Mouse (Mus musculus) neural tube, embryonic 13.5 days (tissue): Measurements from ENCODE around the gene Gm813. TPM values are rescaled to one million over a fixed set of nuclear protein-coding genes. Genes with fewer than 3 reads are reported as not detected.
"Not testable (repeated sequence)": the region's sequence is repeated elsewhere in the genome, so short reads cannot be mapped to it uniquely, and the experiment has no call there.

Source experiments
- ATAC-seq: fragments of 200-750 bp; cut with Nextera tagmentation; 2 replicates; pipeline ENCODE4 v1.8.0; 2017; ENCODE audit warnings: low read depth, mild to moderate bottlenecking, moderate TSS enrichment, moderate library complexity
- H3K27ac ChIP-seq: fragments of 300-500 bp; sonication (generic); replicated peaks from 2 replicates; pipeline ENCODE4 v1.5.1; 2015; ENCODE audit warnings: moderate library complexity, mild to moderate bottlenecking, inconsistent platforms
- H3K27me3 ChIP-seq: fragments of 300-500 bp; sonication (generic); 2 replicates; pipeline ENCODE4 v1.6.1; 2015; ENCODE audit warnings: mild to moderate bottlenecking, inconsistent platforms
- H3K36me3 ChIP-seq: fragments of 300-500 bp; sonication (generic); 2 replicates; pipeline ENCODE4 v1.6.1; 2015; ENCODE audit warnings: mild to moderate bottlenecking, inconsistent platforms
- H3K4me1 ChIP-seq: fragments of 300-500 bp; sonication (generic); replicated peaks from 2 replicates; pipeline ENCODE4 v1.6.1; 2015; ENCODE audit warnings: inconsistent platforms
- H3K4me2 ChIP-seq: fragments of 300-500 bp; sonication (generic); 2 replicates; pipeline ENCODE4 v1.6.1; 2015; ENCODE audit warnings: inconsistent platforms, mild to moderate bottlenecking, moderate library complexity
- H3K4me3 ChIP-seq: fragments of 300-500 bp; sonication (generic); 2 replicates; pipeline ENCODE4 v1.5.1; 2015; ENCODE audit warnings: mild to moderate bottlenecking, inconsistent platforms
- H3K9ac ChIP-seq: fragments of 300-500 bp; sonication (generic); 2 replicates; pipeline ENCODE4 v1.6.1; 2015; ENCODE audit warnings: moderate library complexity, mild to moderate bottlenecking, inconsistent platforms
- H3K9me3 ChIP-seq: fragments of 300-500 bp; sonication (generic); 2 replicates; pipeline ENCODE4 v1.6.1; 2016; ENCODE audit warnings: inconsistent platforms
- WGBS: fragments of 180-500 bp; shearing (Covaris S2); methylation state at CpG from one replicate; pipeline ENCODE4 v1.1.7; 2015; 5-methylcytosine and 5-hydroxymethylcytosine counted together
- polyA plus RNA-seq: library from polyadenylated mRNA; unstranded; fragments of >200 nt; fragmentation: Nextera tagmentation; extraction: Ambion mirVana; gene quantifications from 2 replicates; pipeline ENCODE4 v1.2.1, GENCODE M21; 2015

The Gm813 gene
- not detected in 2 replicates for polyA plus RNA-seq

DNA sequence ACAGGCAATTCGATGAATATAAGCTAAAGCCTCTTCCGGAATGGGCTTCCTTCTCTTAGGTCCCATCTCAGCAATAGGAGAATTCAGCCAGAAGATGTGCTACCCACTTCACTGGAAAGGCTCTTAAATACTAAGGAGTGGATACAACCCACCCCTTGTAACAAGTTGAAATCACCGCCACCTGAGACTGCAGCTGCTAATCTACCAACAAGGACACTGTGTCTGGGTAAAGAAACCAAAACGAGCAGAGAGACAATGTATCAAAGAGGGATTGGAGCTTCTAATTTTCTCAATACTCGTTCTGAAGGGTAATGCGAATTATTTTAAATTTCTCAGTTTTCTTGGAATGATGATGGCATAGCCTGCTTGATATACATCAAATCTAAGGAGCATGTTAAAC is at the start of gene Gm813:
Gm813 (minus strand) TSS at position 101 of the 400 bp plus-strand sequence.
- Histone ChIP-seq H3K9me3 (no peaks in the 10 kb centered on the region), H3K27ac (no peak within 1 kb of the TSS), H3K4me2 (no peak within 1 kb of the TSS), H3K27me3 (no peaks in the 10 kb centered on the region), H3K4me3 (no peak within 1 kb of the TSS), H3K36me3 (no peaks in the 10 kb centered on the region), H3K4me1 (no peaks in the 10 kb centered on the region), H3K9ac (no peak within 1 kb of the TSS)
- WGBS, result 91% methylated on average over 6 of the region's 6 CpGs
- ATAC-seq, result no peak

DNA sequence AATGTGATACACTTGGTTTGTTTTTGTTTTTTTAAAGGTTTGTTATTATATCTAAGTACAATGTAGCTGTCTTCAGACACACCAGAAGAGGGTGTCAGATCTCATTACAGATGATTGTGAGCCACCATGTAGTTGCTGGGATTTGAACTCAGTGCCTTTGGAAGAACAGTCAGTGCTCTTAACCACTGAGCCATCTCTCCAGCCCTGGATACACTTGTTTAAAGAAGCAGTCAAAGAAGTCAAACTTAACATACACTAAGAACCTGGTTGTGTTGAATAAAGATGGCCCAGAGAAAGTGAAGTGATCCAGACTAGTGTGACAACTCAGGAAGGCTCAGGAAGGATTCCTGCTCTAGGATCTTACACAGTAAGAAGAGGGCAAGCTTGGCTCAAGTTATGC is 48.4 kb upstream of the Gm813 start:
- H3K36me3 ChIP-seq, H3K9ac ChIP-seq, H3K27me3 ChIP-seq, H3K4me3 ChIP-seq, ATAC-seq, H3K9me3 ChIP-seq, H3K27ac ChIP-seq, H3K4me1 ChIP-seq, H3K4me2 ChIP-seq: not testable (repeated sequence)

DNA sequence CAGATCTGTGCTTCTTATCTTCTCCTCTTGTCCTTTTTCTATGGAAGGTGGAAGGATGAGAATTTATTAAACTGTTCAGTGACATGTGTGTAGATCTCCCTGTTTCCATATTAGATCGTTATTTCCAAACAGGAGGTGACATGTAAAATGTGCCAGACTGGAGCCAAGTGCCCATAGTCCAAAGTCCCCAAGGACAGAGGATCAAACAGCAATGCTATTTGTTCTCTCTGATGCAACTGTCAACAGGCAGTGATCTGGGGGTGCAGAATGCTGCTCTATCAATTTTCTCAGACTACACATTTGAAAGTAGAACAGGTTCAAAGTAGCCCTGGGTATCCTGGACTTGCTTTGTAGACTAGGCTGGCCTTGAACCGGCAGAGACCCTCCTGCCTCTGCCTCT is 47.0 kb upstream of the Gm813 start:
- Histone ChIP-seq H3K4me1 (no peaks in the 10 kb centered on the region), H3K4me2 (no peak overlapping the region), H3K9ac (no peak overlapping the region), H3K27ac (no peak overlapping the region), H3K4me3 (no peak overlapping the region), H3K36me3 (no peaks in the 10 kb centered on the region), H3K9me3 (no peaks in the 10 kb centered on the region), H3K27me3 (no peaks in the 10 kb centered on the region)
- 94% methylated on average over 2 of the region's 2 CpGs for WGBS
- no peak for ATAC-seq

DNA sequence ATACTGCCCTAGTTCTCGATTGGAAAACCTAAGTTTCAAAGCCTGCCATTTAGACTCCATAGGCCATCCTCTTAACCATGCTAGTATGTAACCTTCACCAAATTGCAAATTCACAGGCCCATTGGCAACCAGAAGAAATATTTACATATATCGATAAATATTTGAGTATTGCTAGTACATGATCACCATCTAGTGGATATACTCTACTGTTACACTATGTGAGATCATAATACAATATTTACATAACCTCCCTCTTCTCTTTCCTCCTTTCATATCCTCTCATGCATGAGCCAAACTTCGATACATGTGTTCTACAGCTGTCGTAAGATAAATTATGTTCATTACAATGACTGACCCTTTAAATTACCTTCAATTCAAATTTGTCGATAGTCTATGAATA is 46.2 kb upstream of the Gm813 start:
- ATAC-seq, result no peak
- no peaks in the 10 kb centered on the region for H3K36me3 ChIP-seq
- no peaks in the 10 kb centered on the region for H3K9me3 ChIP-seq
- H3K4me1 ChIP-seq, result no peaks in the 10 kb centered on the region
- 75% methylated on average over 5 of the region's 5 CpGs for WGBS
- no peaks in the 10 kb centered on the region for H3K27me3 ChIP-seq
- H3K9ac ChIP-seq, result no peak overlapping the region
- H3K4me3 ChIP-seq, result no peak overlapping the region
- H3K4me2 ChIP-seq, result no peak overlapping the region
- H3K27ac ChIP-seq, result no peak overlapping the region

DNA sequence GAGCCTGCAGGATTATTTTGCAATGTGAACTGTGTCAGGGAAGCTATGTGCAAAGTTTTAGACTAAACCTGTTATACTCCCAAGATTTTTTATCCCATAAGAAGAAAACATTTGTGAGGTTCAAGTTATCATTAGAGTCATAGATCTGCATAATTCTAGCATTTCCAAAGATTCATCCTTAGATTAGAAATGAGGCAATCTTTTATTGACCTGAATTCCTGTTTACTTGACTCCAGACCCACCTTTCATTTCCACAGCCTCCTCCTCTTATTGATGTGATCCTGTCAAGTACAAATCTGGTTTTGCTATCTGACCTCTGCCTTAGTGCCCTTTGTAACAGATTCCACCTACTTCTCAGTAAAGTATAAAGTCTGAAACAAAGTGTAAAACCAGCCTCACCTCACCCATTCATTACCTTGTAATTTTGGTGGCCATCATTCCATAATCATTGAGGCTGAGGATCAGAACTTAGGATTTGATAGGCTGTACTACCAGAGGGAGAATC is 45.6 kb upstream of the Gm813 start:
- no peaks in the 10 kb centered on the region for H3K4me1 ChIP-seq
- H3K9me3 ChIP-seq, result no peaks in the 10 kb centered on the region
- no peaks in the 10 kb centered on the region for H3K27me3 ChIP-seq
- no peak for ATAC-seq
- no peak overlapping the region for H3K4me2 ChIP-seq
- no peak overlapping the region for H3K9ac ChIP-seq
- no peak overlapping the region for H3K27ac ChIP-seq
- H3K36me3 ChIP-seq, result no peaks in the 10 kb centered on the region
- no peak overlapping the region for H3K4me3 ChIP-seq

DNA sequence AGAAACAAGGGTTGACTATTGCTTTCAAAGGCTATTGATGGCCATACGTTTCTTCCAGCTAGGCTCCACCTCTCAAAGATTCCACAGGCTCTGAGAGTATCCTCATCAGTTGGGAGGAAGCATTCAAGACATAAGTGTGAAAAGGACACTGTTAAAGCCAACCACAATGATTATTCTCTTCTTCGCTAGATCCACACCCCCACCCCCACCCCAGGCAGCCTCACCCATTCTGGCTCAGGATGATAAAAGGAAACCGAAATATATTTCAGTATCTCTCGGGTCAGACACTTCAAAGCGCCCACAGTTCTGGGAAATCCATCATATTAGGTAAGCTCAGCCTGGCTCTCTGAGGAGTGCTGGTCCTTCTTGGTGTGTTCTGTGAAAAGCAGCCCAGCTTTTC is 45.0 kb upstream of the Gm813 start:
- ATAC-seq, result no peak
- 82% methylated on average over 5 of the region's 5 CpGs for WGBS
- H3K4me3 ChIP-seq, result no peak overlapping the region
- no peak overlapping the region for H3K27ac ChIP-seq
- no peaks in the 10 kb centered on the region for H3K4me1 ChIP-seq
- no peak overlapping the region for H3K9ac ChIP-seq
- no peak overlapping the region for H3K4me2 ChIP-seq
- H3K9me3 ChIP-seq, result no peaks in the 10 kb centered on the region
- no peaks in the 10 kb centered on the region for H3K36me3 ChIP-seq
- H3K27me3 ChIP-seq, result no peaks in the 10 kb centered on the region

DNA sequence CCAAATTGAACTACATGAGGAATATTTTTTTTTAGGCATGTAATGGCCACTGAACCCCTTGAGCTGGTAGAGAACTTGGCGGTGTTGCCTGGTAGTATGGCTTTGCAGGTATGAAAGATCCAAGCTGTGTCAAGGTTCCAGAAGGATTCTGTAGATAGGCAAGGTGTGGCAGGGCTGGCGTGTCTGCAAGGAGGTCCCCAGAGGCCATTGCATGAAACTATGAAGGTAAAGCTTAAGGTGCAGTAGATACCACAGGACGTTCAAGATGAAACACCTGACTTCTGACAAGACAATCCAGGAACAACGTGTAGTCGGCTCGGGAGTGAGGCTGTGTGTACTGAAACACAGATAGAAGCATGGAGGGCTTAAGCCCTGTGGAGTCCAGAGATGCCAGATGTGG is 41.9 kb upstream of the Gm813 start:
- no peak overlapping the region for H3K9ac ChIP-seq
- no peaks in the 10 kb centered on the region for H3K9me3 ChIP-seq
- H3K4me1 ChIP-seq, result no peaks in the 10 kb centered on the region
- H3K4me2 ChIP-seq, result no peak overlapping the region
- H3K27me3 ChIP-seq, result no peaks in the 10 kb centered on the region
- H3K4me3 ChIP-seq, result no peak overlapping the region
- H3K36me3 ChIP-seq, result no peaks in the 10 kb centered on the region
- no peak overlapping the region for H3K27ac ChIP-seq
- no peak for ATAC-seq
- WGBS, result 90% methylated on average over 6 of the region's 6 CpGs

DNA sequence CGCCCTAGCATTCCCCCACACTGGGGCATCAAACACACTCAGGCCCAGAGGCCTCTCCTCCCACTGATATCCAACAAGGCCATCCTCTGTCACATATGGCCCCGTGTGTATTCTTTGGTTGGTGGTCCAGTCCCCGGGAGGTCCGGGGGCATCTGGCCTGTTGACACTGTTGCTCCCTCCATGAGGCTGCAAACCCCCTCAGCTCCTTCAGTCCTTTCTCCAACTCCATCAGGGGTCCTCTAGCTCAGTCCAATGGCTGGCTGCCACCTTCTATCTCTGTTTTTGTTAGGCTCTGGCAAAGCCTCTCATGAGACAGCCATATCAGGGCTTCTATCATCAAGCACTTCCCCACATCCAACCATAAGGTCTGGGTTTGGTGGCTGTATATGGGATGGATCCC is 39.7 kb upstream of the Gm813 start:
- Histone ChIP-seq H3K4me1 (no peaks in the 10 kb centered on the region), H3K36me3 (no peaks in the 10 kb centered on the region), H3K27ac (no peak overlapping the region), H3K4me3 (no peak overlapping the region), H3K4me2 (no peak overlapping the region), H3K9ac (no peak overlapping the region), H3K9me3 (no peaks in the 10 kb centered on the region), H3K27me3 (no peaks in the 10 kb centered on the region)
- ATAC-seq, result no peak
- WGBS, result 91% methylated on average over 4 of the region's 4 CpGs

DNA sequence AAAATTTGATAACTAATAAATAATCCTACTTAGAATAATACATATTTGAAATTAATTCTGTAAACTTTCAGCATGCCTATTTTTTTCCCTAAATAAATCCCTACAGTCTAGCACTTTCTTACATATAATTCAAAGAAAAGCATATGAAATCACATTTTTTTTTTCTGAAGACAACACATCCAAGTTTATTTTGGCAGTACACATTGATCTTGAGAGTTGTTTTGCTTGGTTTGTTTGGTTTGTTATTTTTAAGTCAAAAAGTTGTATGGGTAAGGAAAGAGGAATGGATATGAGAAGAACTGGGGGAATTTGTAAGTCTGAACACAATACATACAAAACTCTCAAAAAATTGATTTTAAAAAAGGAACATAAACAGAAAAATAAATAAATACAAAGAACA is 39.0 kb upstream of the Gm813 start:
- no peak overlapping the region for H3K4me3 ChIP-seq
- no peaks in the 10 kb centered on the region for H3K4me1 ChIP-seq
- no peak overlapping the region for H3K27ac ChIP-seq
- H3K36me3 ChIP-seq, result no peaks in the 10 kb centered on the region
- H3K27me3 ChIP-seq, result no peaks in the 10 kb centered on the region
- H3K9me3 ChIP-seq, result no peaks in the 10 kb centered on the region
- H3K9ac ChIP-seq, result no peak overlapping the region
- H3K4me2 ChIP-seq, result no peak overlapping the region
- no peak for ATAC-seq

DNA sequence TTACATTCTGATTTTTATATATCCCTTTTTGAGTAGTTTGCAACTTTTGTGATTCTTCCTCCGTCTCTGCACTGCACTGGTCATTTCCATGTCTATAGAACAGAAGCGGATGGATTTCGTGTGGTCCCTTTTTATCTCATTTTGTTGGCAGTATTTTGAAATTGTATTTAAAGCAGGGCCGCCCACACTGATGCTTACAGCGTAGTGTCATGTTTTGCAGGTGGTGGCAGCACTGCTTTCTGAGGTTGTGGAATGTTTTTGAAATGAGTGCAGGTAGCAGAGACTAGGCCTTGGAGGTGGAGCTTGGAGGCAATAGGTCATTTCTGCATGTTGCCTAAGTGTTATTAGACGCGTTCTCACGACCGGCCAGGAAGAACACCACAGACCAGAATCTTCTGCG is 33.2 kb upstream of the Gm813 start:
- Histone ChIP-seq H3K4me1 (no peaks in the 10 kb centered on the region), H3K9me3 (no peaks in the 10 kb centered on the region), H3K9ac (no peak overlapping the region), H3K4me2 (no peak overlapping the region), H3K27me3 (no peaks in the 10 kb centered on the region), H3K36me3 (no peaks in the 10 kb centered on the region), H3K27ac (no peak overlapping the region), H3K4me3 (no peak overlapping the region)
- 95% methylated on average over 10 of the region's 10 CpGs for WGBS
- no peak for ATAC-seq

DNA sequence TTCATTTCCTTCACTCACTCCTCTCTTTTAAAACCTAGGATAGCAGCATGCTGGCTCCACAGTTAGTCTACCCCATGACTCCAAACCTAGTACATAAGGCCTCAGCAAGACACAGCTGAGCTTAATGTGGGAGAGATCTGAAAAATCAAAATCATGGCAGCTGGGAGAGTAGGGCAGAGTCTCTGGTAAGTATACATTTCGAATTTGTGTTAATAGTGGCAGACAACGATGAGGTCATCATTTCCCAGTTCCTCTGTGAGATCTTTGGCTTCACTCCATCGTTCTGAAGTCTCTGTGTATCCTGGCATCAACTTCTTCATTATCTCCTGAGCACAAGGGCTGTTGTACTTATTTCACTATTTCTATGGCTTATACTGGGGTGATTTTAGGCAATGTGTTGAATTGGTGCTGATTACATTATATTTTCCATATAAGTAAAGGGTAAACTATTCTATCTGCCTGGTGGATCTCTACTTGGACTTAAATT is 22.0 kb upstream of the Gm813 start, which contains the start of gene E330017A01Rik:
E330017A01Rik (minus strand) TSS at position 51 of the 487 bp plus-strand sequence.
- H3K4me2 ChIP-seq, result no peak within 1 kb of the TSS
- H3K4me1 ChIP-seq, result no peaks in the 10 kb centered on the region
- H3K9me3 ChIP-seq, result no peaks in the 10 kb centered on the region
- H3K9ac ChIP-seq, result no peak within 1 kb of the TSS
- ATAC-seq, result no peak
- H3K36me3 ChIP-seq, result no peaks in the 10 kb centered on the region
- H3K4me3 ChIP-seq, result no peak within 1 kb of the TSS
- H3K27ac ChIP-seq, result no peak within 1 kb of the TSS
- 82% methylated on average over 3 of the region's 3 CpGs for WGBS
- no peaks in the 10 kb centered on the region for H3K27me3 ChIP-seq

DNA sequence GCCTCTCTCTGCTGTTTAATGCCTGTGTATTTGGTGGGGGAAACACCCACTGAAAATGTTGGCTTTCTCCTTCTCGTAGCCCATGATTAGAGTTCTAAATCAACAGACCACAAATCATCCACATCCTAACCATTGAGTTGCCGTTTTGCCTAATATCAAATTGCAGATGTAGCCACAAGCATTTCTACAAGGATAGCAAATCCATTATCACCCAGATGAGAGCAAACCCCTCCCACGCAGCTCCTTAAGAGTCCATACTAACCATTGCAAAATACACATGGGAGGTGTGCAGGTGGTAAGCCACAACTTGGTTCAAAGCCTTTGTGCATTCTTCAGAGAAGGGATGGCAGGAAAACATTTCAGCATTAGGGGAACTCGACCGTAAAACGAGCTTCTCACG is 21.2 kb upstream of the Gm813 start:
- Histone ChIP-seq H3K36me3 (no peaks in the 10 kb centered on the region), H3K4me1 (no peaks in the 10 kb centered on the region), H3K9ac (no peak overlapping the region), H3K4me3 (no peak overlapping the region), H3K27ac (no peak overlapping the region), H3K9me3 (no peaks in the 10 kb centered on the region), H3K4me2 (no peak overlapping the region), H3K27me3 (no peaks in the 10 kb centered on the region)
- WGBS, result 80% methylated on average over 7 of the region's 7 CpGs
- ATAC-seq, result no peak

DNA sequence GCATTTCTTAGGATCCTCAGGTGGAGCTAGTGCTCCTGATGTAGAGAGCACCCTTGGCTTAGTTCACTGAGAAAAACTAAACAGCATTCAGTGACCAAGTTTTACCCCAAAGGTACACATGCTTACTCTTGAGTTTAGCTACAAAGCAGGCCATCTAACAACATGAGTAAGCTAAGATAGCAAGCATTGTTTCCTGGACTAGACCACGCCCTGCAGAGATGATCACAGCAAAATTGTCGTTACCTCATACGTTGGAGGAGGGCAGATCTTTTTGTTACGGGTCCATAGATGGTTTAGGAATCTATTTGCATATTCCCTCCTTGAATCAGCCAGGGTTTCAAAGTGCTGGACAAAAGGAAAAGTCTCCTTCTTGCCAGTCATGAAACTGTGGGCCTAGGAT is 20.7 kb upstream of the Gm813 start:
- Histone ChIP-seq H3K27ac (no peak overlapping the region), H3K4me1 (no peaks in the 10 kb centered on the region)

More for the DNA sequence above, 20.7 kb upstream of the Gm813 start:
- no peak overlapping the region for H3K9ac ChIP-seq
- 88% methylated on average over 4 of the region's 4 CpGs for WGBS
- ATAC-seq, result no peak
- no peaks in the 10 kb centered on the region for H3K36me3 ChIP-seq
- H3K9me3 ChIP-seq, result no peaks in the 10 kb centered on the region
- no peak overlapping the region for H3K4me2 ChIP-seq
- no peak overlapping the region for H3K4me3 ChIP-seq
- no peaks in the 10 kb centered on the region for H3K27me3 ChIP-seq
